Mouse (Mus musculus) heart, postnatal 25 days (tissue): Measurements from ENCODE around the gene Med19. TPM values are rescaled to one million over a fixed set of nuclear protein-coding genes. Genes with fewer than 3 reads are reported as not detected.

Experiments used
- DNase-seq: peaks from one replicate; pipeline ENCODE4 v3.0.0; 2022; ENCODE audit warnings: low spot score
- intact Hi-C: fragments of 180-260 bp; cut with DNase I; formaldehyde crosslinking; loops from one replicate; pipeline ENCODE4 v1.15.1; 2025
- total RNA-seq, 2 experiments: library from RNA; stranded (reverse); gene quantifications; 2 replicates each; pipeline ENCODE4 v1.2.3; 2021

Gene Med19
- 10 to 100 TPM; 13.2 to 13.7 TPM for total RNA-seq

GRCm38 (mm10) chr2:84677968-84678880, at the start of gene Med19, which contains the start of gene Gm28635:
Gene Med19 (plus strand): TSS chr2:84678402.
Gene Gm28635 (minus strand): TSS chr2:84678041.
- intact Hi-C loops: loop anchor here (5.0 kb wide), 1 partner anchor 34 kb away; no protein-coding TSS in a partner anchor
- DNase-seq: peak; percentile 91

GRCm38 (mm10) chr2:84632001-84632400, 46.2 kb upstream of the Med19 start:
- DNase-seq: no peak
- intact Hi-C loops: no loop called here

- no peak for DNase-seq
- intact Hi-C loops: no loop called here
These were observed 45.2 kb upstream of the Med19 start for GRCm38 (mm10) chr2:84632999-84633398.

GRCm38 (mm10) chr2:84634006-84634405, 44.2 kb upstream of the Med19 start:
- DNase-seq: no peak
- intact Hi-C loops: loop anchor here (2.0 kb wide), 2 partner anchors 15 to 19 kb away; no protein-coding TSS in a partner anchor

GRCm38 (mm10) chr2:84634934-84635482, 43.2 kb upstream of the Med19 start:
- intact Hi-C loops: loop anchor here (2.0 kb wide), 2 partner anchors 16 to 18 kb away; no protein-coding TSS in a partner anchor
- DNase-seq: no peak

GRCm38 (mm10) chr2:84635611-84636010, 42.6 kb upstream of the Med19 start:
- intact Hi-C loops: loop anchor here (2.0 kb wide), 2 partner anchors 17 kb away; no protein-coding TSS in a partner anchor

GRCm38 (mm10) chr2:84636231-84636741, 41.9 kb upstream of the Med19 start:
- intact Hi-C loops: no loop called here

More at GRCm38 (mm10) chr2:84635611-84636010, 42.6 kb upstream of the Med19 start:
- peak; percentile 92 for DNase-seq

GRCm38 (mm10) chr2:84637452-84638165, 40.6 kb upstream of the Med19 start:
- intact Hi-C loops: no loop called here
- DNase-seq: no peak

More at GRCm38 (mm10) chr2:84636231-84636741, 41.9 kb upstream of the Med19 start:
- DNase-seq: no peak

- DNase-seq: no peak
- intact Hi-C loops: no loop called here
These were observed 39.6 kb upstream of the Med19 start for GRCm38 (mm10) chr2:84638428-84639220.

GRCm38 (mm10) chr2:84640833-84641232, 37.4 kb upstream of the Med19 start:
- DNase-seq: no peak
- intact Hi-C loops: no loop called here

- no peak for DNase-seq
- intact Hi-C loops: no loop called here
These were observed 32.1 kb upstream of the Med19 start for GRCm38 (mm10) chr2:84646138-84646537.

- intact Hi-C loops: no loop called here
- no peak for DNase-seq
These were observed 31.1 kb upstream of the Med19 start for GRCm38 (mm10) chr2:84647051-84647568.

- intact Hi-C loops: no loop called here
- no peak for DNase-seq
These were observed 29.8 kb upstream of the Med19 start for GRCm38 (mm10) chr2:84648369-84648768.

GRCm38 (mm10) chr2:84649674-84650073, 28.5 kb upstream of the Med19 start:
- intact Hi-C loops: no loop called here
- DNase-seq: no peak

GRCm38 (mm10) chr2:84650464-84651195, 27.6 kb upstream of the Med19 start, which contains the start of gene Ctnnd1:
Gene Ctnnd1 (minus strand): TSS chr2:84650765.
- intact Hi-C loops: no loop called here
- peak; percentile 83 for DNase-seq

- intact Hi-C loops: loop anchor here (2.0 kb wide), 2 partner anchors 19 to 35 kb away; no protein-coding TSS in a partner anchor
- no peak for DNase-seq
These were observed 24.8 kb upstream of the Med19 start for GRCm38 (mm10) chr2:84653354-84653753.

GRCm38 (mm10) chr2:84655864-84656263, 22.3 kb upstream of the Med19 start:
- no peak for DNase-seq
- intact Hi-C loops: no loop called here

- DNase-seq: no peak
- intact Hi-C loops: no loop called here
These were observed 19.4 kb upstream of the Med19 start, which contains the start of gene Btbd18 for GRCm38 (mm10) chr2:84658806-84659205. Gene Btbd18 (plus strand): TSS chr2:84659079.
